Mouse (Mus musculus) urinary bladder, postnatal 36 days (tissue): ENCODE results near the gene Ranbp3l.

Experiments used
- DNase-seq, 2 experiments: peaks; one replicate each; pipeline ENCODE4 v3.0.0; 2022; ENCODE audit warnings: low spot score in 2 of 2, mixed read lengths in 1 of 2

The Ranbp3l gene

DNA sequence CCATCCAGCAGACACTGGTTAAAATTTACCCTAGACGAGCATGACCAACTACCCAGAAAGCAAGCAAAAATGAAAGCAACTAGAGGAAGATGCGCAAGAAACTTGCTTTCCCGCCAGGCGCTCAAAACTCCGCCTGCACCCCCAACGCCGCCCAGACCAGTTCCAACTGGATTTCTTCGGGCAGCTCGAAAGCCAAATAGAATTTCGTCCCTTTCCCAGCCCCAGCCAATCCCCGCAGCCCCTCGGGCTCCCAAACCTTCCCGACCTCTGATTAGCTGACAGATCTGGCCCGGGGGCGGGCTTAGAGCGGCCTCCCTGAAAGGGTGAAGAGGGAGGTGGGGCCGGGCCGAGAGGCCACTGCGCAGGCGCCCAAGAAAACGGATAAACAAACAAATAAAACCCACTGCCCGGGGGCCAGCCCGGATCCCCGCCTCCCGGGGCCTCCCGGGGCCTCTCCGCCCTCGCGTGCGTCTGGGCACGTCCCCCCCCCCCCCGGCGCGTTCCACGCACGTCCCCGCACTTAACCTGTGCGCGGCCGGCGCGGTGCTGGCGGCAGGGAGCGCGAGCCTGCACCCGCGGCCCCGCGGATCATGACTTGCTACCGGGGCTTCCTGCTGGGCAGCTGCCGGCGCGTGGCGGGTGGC, 103.3 kb downstream of the Ranbp3l start, which contains the start of gene Nadk2:
TSS of gene Nadk2 (plus strand) at position 349 of the 644 bp plus-strand sequence.
- peak; percentile 97 to 99 for DNase-seq

DNA sequence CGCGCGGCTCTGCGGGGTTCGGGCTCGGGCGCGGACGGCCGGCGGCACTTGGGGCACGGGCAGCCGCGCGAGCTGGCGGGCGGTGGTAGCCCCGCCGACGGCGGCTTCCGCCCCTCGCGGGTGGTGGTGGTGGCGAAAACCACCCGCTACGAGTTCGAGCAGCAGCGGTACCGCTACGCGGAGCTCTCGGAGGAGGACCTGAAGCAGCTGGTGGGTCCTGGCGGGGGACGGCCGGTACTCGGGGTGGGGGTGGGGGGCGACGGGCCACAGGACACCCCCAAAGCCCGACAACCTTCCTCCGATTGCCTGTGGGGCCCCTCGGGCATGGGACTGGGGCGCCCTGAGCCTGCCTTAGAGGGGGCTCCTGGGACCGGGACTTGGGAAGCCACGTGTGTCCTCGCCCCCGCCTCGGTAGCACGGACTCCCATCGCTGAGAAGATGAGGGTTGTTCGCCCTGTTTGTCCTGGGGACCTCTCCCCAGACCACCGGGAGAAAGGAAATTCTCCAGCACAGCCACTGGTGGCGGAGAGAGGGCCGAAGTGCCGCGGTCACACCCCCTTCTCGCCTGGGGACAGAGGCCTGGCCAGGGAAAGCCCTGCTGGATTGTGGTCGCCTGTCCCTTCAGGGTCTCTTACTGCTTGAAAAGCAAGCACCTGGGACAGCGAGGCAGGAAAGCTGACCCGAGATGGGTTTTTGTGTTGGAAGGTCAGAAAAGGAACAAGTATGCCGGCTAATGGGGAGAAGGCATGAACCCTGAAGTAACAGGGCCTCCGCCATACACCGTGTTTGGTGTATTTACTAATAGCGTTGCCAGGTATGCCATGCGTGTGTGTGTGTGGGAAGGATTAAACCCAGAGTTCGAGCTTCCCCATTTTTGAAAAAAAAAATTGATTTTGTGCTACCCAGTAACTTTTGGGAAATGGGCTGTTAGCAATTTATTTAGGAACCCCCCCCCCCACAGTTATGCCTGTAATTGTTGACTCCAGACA, 104.1 kb downstream of the Ranbp3l start:
- peak; percentile 32 to 42 for DNase-seq

DNA sequence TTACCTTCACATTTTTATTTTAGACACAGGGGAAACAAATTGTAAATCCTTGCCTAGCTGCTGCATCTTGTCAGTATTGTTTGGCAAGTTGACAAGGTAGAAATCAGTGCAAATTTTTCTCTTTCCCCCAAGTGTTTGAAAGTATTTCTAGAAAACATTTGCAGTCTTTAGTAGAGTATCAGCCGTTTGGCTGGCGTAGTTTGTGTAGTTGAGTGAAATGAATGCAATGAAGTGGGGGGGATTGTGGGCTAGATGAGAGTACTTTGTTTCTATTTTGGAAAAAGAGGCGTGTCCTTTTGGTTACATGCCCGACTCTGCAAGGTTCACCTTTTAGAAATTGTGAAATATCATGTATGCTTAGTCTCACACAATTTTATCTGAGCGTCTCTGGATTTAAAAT, 104.9 kb downstream of the Ranbp3l start:
- DNase-seq: no peak

DNA sequence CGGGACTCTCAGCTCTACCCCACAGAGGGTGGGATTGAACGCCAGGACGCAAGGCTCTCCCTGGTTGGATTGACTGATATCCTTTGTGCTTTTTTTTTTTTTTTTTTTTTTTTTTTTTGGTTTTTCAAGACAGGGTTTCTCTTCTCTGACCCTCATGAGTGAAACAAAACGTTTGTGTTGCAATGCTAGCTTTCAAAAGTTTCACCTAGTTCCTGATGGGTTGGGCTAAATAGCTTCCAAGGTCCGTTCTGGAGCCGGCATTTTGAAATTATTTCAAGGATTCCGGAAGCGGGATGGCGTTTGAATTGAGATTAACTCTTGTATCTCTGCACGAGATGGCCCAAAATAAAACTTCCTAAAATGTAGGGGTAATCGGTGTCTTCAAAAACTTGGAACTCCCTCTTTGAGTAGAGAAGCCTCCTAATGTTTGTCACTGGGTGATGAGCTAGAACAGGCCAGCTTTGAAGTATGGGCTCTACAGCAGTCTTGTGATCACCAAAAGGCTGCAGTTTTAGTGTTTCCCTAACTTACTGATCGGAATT, 105.4 kb downstream of the Ranbp3l start:
- DNase-seq: no peak

DNA sequence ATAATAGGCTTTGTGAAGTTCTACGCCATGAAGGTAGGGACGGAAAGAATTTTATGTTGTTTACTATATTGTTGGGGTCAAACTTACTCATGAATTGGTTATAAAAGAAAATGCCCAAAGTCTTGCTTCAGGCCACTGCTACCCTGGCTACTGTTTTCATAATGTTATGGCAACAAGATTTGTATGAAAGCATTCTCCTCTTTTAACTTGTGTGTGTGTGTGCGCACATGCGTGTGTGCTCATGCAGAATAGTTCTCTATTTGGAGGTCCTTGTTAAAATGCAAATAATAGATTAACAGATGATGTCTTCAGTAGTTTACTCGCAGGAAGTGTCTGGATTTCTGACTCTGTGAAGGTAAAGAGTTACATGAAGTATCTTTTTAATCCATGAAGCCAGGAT, 105.9 kb downstream of the Ranbp3l start:
- DNase-seq: no peak

DNA sequence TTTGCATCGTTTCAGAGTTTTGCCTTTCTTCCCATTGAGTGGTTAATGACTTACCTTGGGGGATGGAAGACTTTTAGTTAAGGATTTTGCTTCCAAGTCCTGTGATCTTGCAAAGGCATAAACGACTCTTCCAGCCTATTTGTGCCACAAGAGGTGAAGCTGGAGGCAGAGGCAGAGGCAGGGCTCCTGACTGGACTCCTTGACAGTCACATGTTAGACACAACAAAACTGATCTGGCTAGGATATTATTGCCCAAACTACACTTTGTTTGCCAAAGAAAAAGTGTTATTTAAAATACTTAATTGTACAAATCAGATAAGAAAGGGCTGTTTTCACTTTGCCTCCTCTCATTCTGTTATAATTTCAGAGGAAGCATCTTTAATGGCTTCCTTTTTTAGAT, 106.4 kb downstream of the Ranbp3l start:
- DNase-seq: no peak

DNA sequence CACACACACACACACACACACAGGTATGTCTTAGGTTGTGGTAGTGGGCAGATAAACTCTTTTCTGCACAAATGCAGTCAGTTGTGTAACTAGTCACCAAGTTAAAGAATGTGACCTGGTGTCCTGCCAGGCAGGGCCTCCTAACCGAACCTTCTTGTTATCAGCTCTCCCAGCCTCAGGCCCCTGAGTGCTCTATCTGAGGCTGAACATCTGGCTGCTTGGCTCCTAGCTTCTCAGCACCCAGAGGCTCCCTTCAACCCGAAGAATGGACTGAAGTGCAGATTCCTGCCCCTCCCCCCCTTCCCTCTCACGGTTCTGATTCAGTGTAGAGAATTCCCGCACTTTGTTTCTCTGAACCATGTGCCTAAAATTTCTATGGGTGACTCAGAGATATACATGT, 106.9 kb downstream of the Ranbp3l start:
- peak in 1 of 2 experiments; percentile 8 for DNase-seq

DNA sequence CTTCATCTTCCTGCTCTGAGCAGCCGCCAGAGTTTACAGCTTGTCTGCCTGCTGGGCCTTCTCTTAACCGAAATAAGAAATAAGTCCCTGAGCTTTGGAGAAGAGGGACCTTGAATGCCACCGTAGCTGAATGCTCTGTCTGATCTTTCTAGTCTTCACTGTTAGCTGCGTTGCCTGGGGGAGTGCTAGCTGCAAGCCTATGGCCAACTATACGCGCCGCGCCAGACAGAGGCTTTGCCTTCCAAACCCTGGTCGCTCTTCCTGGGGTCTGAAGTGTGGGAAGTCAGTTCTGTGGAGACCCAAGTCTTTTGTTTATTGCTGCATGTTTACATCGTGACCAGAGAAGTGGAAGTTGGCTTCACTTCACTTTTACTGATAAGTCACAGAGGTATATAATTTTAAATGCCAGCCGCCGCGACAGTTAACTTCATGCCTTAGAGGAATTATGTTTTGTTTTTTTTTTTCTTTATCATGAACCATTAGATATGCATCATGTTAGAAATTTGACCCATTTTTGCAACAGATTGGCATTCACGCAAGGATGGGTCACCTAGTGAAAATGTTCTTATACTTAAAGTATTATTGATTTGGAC, 108.0 kb downstream of the Ranbp3l start:
- DNase-seq: no peak

DNA sequence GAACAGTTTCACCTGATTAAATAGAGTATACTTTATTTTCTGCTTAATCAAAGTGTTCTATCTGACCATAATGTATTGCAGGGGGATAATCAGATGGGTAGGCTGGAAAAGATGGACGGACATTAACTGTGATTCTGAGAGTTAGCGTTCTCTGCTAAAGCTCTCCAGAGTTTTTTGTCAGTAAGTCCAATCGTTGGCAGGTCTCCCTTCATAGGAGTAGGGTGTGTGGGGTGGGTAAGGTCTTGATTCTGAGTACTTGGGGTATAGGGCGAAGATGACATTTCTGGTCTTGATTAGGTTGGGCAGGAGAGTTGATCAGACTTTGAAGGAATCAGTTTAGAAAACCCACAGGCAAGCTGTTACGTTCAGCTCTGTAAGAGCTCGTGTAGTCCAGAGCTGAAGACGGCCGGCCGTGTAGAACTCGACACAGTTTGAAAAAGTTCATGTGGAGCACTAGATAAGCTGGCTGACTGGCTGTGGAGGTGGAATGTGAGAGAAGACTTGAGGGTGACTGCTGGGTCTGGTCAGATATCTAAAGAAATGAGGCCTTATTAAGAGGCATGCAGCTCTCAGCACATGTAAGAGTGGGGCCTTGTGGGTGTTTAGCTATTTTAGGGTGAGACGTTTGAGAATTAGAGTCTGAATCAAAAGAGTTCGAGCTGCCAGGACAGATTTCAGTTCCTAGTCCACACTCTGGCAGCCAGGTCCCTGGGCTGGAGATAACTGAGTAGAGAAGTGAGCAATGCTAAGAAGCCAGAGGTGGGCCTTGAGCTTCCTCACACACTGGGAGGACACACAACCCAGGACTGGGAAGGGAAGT, 110.9 kb downstream of the Ranbp3l start:
- no peak for DNase-seq

DNA sequence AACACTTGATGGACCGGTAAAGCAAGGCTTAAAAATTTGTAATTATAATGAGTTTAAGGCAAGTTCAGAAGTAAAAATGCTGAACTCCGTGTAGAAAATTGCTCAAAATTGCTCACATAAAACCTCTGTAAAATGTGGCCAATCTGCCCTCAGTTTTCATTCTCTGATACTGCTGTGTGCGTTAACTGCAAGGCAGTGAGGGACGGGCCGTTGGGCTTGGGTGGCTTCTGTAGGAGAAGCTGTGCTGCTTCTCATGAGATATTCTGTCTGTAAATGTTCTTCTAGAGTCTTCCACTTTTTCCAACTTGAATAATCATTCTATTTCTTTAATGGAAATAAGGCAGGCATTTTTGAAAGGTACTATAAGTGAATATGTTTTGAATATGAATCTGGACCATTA, 111.9 kb downstream of the Ranbp3l start:
- DNase-seq: no peak

DNA sequence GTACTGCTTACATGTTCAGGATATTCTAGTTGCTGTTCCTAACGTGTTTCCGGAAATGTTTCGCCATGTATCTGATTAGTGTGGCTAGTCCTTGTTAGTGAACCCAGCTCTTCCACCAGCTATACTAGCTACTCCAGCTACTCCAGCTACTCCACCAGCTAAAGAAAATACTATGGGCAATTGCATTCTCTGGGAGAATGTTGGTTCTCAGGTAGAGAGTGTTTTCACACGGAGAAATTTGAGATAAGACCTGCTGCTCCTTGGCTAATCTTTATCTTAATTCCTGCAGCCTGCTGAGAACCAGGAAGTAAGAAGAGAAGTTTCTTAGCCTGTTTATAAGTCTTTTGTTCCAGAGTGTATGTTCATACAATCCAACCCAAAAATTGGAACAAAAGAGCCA, 112.5 kb downstream of the Ranbp3l start:
- no peak for DNase-seq

DNA sequence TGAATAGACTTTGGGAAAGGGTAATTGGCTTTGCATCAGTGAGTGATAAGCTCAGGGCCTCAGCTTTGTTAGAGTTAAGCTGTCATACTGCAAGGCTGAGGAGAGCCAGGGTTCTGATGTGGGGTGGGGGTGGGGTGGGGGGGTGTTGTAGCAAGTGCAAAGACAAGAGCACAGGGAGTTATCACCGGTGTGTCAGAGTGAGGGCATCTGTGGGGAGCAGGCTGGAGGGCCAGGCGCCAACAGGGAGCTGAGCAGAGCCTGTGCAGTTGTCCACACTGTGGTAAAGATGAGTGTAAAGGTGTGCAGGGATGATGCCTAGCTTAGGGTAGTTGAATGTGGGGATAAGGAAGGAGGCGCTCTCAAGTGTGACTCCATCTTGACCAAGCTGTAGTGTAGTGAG, 113.5 kb downstream of the Ranbp3l start:
- no peak for DNase-seq

DNA sequence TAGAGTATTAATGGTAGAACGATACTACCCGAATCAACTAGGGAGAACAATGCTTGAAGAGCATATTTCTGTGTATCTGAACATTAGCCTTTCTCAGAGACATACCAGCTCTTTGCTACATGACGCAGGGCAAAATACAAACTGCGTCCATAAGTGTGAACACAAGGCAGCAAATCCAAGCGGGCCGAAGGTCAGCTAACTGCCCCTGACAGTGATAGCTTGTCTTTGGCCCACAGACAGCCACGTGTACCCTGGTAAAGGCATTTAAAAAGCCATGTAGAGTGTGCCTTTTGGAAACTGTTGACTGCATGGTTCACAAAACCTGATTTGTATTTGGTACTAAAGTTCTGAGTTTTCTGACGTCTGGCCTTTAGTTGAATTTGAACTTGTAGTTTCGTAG, 115.0 kb downstream of the Ranbp3l start:
- no peak for DNase-seq

DNA sequence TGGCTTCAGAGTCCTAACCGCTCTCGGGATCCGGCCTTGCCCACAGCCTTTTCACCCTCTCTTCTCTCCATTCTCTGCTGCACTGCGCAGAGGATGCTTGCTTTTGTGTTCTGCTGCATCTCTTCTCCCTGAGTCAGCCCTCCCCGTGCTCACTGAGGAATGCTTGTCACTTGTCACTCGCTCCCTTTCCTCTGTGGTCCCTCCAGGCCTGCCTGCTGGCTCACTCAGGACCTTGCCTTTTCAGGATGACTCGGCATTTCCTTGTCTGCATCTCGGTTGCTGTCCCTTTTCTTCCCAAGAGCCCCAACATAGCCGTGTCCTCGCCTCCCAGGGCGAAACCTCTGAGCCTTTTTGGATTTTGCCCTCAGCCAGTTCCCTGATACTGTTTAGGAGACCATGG, 119.1 kb downstream of the Ranbp3l start:
- DNase-seq: no peak

DNA sequence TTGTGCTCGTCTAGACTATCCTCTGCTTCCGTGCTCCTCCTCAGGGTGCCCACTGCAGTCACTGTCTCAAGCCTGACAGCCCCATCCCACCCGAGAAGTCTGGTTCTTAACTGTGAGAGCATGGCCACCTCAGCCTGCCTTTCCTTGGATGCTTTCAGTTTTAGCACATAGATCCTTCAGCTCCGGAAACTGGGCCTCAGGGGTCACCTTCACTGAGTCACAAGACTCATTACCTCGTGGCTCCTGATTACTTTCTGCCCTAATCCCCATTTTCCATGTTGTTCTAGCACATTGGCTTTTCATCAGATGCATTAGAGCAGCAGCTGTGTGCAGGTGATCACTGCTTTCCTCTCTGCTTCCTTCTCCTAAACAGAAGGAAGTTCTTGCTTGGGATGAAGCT, 119.7 kb downstream of the Ranbp3l start:
- no peak for DNase-seq

DNA sequence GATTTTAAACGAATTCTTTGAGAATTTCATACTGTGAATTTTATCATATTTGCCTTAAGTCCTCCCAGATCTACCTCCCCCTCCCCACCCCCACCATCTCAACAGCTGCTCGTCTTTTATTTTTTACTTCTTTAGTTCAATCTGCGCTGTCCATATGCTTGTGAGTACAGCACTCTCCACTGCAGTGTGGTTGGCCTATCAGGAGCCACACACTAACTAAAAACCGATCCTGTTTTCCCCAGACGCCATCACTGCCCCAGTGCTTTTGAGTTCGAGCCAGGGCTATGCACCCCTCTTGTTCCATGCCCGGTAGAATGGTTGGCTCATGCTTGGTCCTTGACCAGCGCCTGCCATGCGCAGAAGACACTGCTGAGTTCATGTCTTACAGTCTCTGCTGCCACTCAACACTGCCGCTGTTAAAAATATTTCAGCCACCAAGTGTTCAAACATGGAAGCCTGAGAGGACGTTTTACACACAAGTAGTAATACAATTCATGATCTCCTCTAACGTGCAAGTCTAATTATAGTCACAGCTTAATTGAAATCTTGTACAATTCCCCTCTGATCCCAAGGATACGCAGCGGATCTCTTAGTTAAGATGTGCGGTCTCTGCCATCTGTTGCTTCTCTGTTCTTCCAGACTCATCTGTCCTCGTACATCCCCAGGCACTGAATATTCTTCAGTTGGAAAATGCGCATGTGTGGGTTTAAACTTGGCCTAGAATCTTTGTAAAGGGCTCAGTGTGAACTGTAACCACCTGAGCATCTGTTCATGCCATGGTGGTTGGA, 120.3 kb downstream of the Ranbp3l start:
- DNase-seq: no peak

DNA sequence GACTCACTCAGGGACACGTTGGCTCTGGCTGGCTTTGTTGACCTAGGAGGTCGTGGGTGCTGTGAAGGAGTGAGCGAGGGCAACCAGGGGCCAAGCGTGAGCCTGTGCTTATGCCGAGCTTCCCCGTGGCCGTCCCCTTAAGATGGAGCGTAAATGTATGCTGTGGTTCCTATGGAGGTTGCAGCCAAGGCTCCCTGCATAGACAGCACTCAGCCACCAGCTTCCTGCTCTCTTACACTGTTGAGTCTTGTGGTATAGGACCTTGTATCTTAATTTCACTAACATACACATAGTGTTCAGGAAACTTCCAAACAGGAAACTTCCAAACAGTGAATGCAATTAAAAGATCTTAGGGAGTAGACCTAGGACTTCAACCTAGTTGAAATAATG, 120.9 kb downstream of the Ranbp3l start:
- DNase-seq: no peak

DNA sequence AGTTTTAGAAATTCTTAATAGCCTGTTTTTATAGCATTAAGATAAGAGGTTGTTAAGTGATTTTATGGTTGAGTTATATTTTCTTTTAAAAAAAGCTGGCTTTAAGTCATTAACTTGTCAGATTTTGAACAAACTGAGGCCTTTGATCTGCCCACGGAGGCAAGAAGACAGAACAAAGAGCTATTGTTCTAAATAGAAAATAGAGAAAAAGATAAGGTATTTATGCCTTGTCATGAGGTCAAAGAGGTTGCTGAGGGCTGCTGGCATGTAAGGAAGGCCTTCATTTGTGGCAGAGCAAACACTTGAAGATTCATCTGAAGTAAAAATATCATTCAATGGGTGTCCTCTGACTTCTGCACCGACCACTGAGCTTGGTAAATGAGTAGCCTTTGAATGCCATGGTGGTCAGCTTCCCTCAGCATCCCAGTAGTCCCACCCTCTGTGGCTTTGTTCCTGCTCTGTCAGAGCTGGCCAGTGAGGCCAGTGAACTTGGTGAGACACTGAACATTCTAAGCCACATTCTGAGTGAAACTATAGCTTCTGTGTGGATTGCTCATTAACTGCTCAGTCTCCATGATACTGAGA, 121.5 kb downstream of the Ranbp3l start:
- no peak for DNase-seq

DNA sequence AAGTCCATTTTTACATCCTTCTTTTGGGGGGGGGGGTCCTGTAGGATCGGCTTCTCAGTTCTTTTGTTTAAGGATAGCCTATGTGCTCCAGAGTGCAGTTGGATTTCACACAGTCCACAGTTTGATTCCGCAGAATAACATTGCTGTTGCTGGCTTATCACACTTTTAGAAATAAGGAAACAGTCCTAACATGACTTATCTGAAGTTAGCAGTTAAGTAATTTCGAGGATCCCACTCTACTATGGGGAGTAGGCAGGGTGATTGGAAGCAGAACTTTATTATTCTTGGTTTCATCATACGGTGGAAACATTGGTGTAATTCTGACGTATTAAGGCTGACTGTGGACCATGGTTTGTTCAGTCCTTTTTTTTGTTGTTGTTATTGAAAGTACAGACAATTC, 122.9 kb downstream of the Ranbp3l start:
- no peak for DNase-seq
